Mouse (Mus musculus) right cerebral cortex, postnatal 14 days (tissue): ENCODE results near the gene Terf2ip.

Experiments
- DNase-seq: peaks from one replicate; pipeline ENCODE4 v3.0.0; 2022

The Terf2ip gene

DNA sequence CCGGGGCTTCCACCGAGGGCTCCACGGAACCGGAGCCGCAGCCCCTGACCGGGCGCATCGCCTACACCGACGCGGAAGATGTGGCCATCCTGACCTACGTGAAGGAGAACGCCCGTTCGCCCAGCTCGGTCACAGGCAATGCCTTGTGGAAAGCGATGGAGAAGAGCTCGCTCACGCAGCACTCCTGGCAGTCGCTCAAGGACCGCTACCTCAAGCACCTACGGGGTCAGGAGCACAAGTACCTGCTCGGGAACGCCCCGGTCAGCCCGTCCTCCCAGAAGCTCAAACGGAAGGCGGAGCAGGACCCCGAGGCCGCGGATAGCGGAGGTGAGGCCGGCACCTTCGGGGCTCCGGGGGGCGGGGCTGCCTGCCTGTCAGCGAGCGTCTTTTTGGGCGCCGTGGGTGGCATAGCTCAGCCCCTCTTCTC lies 631 bp downstream of the Terf2ip start:
- DNase-seq = peak; percentile 46

DNA sequence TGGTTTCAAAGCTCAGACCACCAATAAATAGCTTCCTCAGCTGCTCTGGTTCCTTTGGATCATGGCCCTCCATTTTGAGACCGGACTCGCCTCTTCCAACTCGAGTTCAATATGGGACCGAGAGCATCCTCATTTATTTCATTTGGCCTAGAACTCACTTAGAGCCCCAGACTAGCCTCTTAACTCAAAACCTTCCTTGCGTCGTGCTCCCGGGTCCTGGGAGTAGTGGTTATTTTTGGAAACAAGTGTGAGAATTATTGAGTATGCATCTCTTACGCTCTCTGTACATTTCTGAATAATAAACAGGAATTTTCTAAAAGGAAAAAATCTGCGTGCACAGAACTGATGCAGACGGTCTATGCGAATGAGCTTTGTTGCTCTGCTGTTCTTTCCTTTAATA lies 3.7 kb downstream of the Terf2ip start, which contains the start of gene Gm6793:
Gene Gm6793 (minus strand): TSS at position 101 of the 400 bp plus-strand sequence.
- no peak for DNase-seq

DNA sequence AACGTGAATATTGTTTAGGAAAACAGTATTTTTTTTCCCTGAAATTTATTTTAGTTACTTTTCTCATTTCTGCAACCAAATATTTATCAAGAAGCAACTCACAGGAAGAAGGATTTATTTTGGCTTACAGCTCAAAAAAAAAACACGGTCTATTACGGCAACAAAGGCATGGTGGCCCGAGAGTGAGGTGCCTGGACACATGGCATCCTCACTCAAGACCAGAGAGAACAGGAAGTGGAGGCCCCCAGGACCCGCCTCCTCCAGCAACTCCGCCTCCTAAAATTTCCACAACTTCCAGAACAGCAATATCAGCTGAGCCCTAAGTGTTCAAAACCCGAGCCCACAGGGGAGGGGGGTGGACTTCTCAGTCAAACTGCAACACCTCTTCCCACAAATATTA lies 18.3 kb downstream of the Terf2ip start:
- DNase-seq = no peak

DNA sequence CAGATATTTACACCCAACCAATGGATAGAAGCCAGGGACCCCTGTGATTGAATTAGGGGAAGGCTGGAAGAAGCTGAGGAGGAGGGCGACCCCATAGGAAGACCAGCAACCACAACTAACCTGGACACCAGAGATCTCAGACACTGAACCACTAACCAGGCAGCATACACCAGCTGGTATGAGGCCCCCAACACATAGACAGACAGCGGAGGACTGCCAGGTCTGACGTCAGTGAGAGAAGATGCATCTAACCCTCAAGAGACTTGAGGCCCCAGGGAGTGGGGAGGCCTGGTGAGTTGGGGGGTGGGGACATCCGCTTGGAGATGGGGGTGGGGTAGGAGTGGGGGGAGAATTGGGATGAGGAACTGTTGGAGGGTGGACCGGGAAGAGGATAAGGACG lies 19.5 kb downstream of the Terf2ip start:
- no peak for DNase-seq

DNA sequence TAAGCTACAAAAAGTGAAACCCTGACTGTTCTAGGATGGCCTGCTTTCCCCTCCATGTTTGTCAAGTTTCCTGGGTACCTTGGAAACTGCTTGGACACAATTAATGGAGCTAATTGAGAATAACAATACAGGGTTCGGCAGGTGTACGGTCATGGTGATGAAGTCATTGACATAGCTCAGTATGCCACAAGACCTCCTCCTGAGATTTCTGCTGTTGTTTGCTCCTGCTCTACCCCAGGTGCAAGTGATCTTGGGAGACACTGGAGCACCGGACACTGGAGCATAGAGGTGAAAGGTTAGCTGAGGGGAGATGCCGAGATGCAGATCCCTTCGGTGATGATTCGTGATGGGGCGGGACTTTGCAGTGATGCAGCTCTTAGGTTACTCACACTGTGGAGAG lies 21.9 kb downstream of the Terf2ip start:
- no peak for DNase-seq

DNA sequence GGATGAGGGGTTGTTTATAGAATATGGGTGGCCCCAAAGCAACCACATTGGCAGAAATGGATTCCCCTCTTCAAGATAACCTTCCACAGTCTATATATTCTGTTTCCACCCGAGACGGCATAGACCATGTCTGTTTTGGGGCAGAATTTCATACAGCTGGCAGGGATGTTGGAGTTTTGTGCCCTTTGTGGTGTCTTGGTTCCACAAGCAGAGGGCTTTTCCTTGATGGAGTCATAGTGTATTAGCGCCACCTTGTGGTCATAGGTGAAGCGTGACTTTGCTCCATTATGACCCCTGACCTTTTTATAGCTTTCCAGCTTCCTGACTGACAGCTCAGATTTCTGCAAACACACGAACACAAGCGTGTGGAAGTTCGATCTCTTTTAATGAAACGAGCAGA lies 23.4 kb downstream of the Terf2ip start:
- no peak for DNase-seq

DNA sequence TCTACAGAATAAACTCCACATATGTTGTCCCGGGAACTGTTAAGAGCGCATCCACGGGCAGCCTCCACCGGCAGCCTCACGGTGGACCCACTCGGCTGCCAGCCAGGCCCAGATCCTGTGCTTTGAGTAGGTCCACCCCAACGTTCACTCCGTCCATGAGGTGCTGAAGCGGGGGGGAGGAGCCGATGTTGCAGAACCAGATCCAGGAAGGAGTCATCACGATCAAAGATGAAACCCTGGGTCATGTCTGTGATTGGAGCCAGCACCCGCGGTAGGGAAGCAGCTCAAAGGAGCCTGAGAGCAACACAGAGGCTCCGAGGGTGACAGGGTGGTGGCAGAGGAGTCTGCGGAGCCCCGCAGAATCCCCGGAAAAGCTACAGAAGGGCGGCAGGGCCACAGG lies 26.3 kb downstream of the Terf2ip start:
- no peak for DNase-seq

DNA sequence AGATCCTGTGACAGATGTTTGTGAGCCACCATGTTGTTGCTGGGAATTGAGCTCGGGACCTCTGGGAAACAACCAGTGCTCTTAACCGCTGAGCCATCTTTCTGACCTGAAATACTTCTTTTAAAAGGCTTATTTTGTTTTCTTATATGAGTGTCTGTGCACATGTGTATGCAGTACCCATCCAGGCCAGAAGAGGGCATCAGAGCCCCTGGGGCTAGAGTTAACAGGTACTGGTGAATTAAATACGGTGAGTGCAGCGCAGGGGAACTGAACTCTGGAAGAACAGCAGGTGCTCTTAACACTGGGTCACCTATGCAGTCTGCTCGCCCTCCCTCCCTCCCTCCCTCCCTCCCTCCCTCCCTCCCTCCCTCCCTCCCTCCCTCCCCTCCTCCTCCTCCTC lies 34.0 kb downstream of the Terf2ip start:
- DNase-seq = no peak

DNA sequence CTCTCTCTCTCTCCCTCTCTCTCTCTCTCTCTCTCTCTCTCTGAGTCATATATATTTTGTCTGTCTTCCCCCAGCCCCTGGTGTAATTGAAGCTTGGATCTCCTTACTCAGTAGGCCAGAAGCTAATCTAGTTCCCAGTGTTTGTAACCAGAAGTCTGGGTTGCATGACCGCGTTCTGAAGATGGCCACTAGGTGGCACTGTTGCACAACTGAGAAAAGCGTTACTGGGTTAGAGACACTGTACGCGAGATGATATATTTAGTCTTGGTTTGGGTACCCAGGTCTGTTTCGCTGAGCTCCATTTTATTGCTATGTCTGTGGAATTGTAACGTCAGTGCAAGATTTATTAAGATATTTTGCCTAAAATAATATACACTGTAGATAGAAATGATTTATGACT lies 34.7 kb downstream of the Terf2ip start:
- peak; percentile 87 for DNase-seq

DNA sequence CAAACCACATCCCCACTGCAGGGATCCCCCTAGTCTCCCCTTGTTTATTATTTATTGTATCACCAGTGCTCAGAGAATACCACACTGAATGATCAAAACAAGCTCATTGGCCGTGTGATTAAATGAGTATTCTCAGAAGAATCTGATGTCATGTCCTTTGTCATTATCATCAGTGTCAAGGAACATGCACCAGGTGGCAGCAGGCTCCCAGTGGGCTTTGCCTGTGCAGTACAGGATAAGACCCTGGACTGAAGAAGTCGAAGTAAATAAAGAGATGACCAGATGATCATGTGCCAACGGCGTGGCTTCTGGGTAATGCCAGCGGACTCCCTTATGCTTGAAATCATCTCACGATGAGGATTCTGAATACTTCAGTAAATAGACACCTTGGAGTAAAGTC lies 37.1 kb downstream of the Terf2ip start:
- DNase-seq = no peak

DNA sequence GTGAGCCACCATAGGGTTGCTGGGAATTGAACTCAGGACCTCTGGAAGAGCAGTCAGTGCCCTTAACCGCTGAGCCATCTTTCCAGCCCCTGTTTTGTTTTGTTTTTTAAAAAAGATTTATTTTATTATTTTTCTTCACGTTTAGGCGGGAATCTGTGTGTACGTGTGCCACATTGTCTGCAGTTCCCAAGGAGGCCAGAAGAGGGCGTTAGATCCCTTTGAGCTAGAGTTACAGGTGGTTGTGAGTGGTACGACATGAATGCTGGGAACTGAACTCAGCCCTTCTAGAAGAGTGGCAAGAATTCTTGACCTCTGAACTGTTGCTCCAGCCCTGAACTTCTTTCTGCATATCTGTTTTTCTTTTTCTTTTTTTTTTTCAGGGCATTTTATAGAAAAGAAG lies 38.8 kb downstream of the Terf2ip start:
- no peak for DNase-seq

DNA sequence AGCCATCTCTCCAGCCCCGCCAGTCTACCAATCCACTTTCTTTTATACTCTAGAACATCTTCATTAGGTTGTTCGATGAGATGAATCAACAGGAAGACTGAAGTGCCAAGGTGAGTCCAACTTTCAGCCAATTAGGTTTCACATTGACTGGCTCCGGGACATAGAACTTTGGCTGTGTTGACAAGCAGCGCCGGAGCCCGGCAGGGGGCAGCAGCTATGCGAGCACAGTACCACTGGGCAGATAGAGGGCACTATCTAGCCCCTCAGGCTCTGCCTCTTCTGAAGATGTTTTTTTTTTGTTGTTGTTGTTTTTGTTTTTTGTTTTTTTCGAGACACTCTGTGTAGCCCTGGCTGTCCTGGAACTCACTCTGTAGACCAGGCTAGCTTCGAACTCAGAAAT lies 40.3 kb downstream of the Terf2ip start:
- DNase-seq = no peak

DNA sequence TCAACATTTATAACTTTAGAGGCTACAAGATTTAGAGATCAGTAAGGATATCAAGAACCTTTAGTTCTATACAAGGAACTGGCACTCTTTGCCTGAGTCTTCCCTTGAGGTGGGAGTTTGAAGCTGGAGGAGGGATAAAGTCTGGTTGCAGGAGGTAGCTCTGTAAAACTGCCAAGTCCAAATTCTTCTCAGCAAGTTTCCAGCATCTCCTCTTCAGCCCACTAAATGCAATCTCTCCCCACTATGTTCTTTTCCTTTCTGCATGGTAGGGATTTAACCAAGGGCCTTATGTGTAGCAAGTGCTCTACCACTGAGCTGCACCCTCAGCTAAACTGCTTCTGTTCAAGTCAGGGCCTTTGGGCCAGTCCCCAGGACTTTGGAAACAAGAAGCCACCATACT lies 43.3 kb downstream of the Terf2ip start:
- no peak for DNase-seq

DNA sequence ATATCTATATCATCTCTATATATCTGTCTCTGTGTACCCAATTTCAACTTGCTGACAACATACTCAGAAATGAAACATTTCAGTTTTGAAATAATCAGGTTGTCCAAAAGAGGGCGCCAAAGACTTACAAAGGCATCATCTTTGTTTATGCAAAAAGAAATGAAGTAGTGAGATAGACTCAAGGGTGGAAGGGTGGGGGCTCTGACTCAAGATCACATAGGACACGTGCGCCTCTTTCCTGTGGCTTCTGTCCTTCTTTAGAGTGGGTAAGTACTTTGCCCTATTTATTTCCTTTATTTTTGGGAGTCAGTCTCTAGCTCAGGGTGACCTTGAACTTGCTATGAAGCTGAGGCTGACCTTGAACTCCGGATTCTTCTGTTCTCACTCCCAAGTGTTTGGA lies 50.2 kb downstream of the Terf2ip start:
- DNase-seq = no peak
